Mouse (Mus musculus): ENCODE results near the gene Naxe. TPM values are rescaled to one million over a fixed set of nuclear protein-coding genes. Genes with fewer than 3 reads are reported as not detected.
A peak's percentile ranks its signal among the peaks of the same experiment; 100 is the strongest.

Gene Naxe
- polyA plus RNA-seq, 1 experiment from 2014 or later, result 66.9 TPM

DNA sequence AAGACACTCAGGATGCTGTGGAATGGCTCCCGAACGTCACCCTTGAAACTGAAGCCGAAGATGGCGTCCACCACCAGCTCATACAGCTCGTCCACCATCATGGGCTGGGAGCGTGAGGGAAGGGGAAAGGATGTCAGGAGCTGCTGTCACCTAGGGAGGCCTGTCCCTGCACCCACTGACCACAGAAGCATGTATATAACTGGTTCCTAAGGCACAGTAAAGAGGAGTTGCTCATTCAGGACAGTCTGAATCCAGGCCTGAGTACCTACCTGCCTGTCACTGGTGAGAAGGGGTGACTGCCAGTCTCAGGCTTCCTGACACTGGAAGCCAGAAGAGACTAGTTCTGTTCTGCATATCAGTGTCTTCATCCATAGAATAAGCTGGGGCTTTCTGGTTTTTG, 1.3 kb downstream of the Naxe start:
- H3K36me3 ChIP-seq, result peaks cover 47% of the 10 kb centered on the region
- peak overlapping the region; percentile 83 for H3K4me3 ChIP-seq (replicated peaks)
- H3K4me2 ChIP-seq, result peak overlapping the region; percentile 94
- no peaks in the 10 kb centered on the region for H3K9me3 ChIP-seq (replicated peaks)
- 82% methylated on average over 6 of the region's 6 CpGs for WGBS (ENCODE audit: insufficient replicate concordance)
- no peaks in the 10 kb centered on the region for H3K27me3 ChIP-seq
- DNase-seq, result no peak
- peaks cover 19% of the 10 kb centered on the region for H3K4me1 ChIP-seq (replicated peaks)
- no peak for ATAC-seq (ENCODE audit: low read depth)
- peak overlapping the region; percentile 83; the same call in 1 of the 2 replicates for H3K9ac ChIP-seq
- H3K27ac ChIP-seq, result no peak overlapping the region

DNA sequence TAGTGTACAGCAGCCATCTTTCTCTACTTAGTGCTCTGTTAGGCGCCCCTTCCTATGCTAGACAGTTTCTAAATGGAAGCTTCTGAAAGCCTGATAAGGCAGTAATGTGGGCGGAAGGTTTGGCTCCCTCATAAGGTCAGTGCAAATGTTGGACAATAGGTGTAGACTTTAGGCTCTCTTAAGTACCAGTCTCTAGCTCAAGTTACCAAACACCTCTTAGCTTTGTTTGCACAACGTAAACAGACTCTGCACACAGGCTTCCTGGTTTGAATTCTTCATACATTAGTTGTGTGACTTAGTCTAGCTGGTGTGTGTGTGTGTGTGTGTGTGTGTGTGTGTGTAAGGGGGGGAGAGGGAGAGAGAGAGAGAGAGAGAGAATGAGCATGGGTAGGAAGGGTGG, 8.8 kb downstream of the Naxe start:
- Histone ChIP-seq H3K4me2 (no peak overlapping the region), H3K36me3 (peaks cover 69% of the 10 kb centered on the region), H3K9ac (no peak overlapping the region), H3K4me1 (replicated peaks) (peaks cover 4% of the 10 kb centered on the region), H3K27ac (no peak overlapping the region), H3K9me3 (replicated peaks) (no peaks in the 10 kb centered on the region), H3K27me3 (no peaks in the 10 kb centered on the region), H3K4me3 (replicated peaks) (no peak overlapping the region)
- ATAC-seq (ENCODE audit: low read depth), result no peak
- DNase-seq, result no peak
- 57% methylated on average over 3 of the region's 3 CpGs for WGBS (ENCODE audit: insufficient replicate concordance)

DNA sequence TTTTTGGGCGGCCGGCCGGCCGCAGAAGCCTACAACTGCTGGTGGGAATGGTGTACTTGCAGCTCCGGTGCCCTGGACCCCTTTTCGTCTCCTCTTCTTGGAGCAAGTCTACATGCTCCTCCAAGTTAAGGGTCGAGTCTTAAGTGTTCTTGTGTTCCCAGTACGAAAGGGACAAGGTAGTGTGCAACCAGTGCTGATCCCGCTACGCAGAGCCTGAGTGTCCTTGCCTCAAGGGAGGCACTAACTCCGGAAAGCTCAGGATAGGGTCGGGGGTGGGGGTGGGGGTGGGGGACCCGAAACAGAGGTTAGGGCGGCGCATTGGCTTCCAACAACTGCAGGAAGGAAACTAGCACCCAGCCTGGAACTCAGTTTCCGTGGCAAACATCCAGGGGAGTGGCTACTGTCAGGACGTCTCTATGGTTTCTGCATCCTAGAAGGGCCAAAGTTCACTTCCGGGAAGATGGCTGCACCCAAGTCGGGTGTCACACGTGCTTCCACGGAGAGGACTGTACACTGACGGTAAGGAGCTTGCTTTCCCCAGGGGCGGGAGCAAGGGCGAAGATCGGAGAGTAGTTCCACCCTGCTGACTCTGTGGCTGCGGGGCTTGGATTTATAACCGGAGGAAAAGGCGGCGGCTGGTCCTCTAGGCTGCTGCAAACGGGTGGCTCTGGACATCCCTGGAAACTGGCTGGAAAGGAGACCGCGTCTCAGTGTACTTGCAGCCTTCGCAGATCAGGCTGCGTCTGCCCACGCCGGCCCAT, 15.5 kb downstream of the Naxe start, which contains the start of gene Gpatch4:
Gene Gpatch4 (plus strand): TSS at position 448 of the 761 bp plus-strand sequence.
- peak within 1 kb of the TSS; percentile 80 for H3K4me3 ChIP-seq (replicated peaks)

DNA sequence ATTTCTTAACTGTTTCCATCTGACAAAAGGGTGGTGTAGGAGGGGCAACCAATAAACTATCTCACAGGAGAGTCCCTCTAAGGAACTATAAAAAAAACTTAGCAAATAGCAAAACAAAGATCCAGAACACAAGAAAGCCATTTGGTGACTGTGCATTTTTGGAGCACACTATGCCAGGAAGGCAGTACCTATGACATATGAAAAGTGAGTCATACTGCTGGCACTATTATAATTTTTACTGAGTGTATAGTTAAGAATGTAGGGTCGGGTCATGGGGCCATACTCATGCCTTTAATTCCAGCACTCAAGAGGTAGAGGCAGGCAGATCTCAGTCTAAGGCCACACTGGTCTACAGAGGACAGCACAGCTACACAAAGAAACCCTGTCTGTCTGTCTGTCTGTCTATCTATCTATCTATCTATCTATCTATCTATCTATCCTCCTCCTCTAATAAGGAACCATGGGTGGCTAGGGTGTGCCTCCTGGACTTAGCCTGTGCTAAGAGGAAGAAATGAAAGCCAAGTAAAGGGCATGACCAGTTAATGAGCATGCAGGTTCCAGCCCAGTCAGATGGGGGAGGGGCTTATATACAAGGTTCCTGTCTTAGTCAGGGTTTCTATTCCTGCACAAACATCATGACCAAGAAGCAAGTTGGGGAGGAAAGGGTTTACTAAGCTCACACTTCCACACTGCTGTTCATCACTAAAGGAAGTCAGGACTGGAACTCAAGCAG, 22.6 kb downstream of the Naxe start:
- Histone ChIP-seq H3K27ac (no peak overlapping the region), H3K9ac (no peak overlapping the region), H3K4me1 (replicated peaks) (no peaks in the 10 kb centered on the region), H3K27me3 (peaks cover 70% of the 10 kb centered on the region), H3K36me3 (no peaks in the 10 kb centered on the region), H3K4me3 (replicated peaks) (no peak overlapping the region), H3K9me3 (replicated peaks) (no peaks in the 10 kb centered on the region), H3K4me2 (no peak overlapping the region)
- no peak for DNase-seq
- 36% methylated on average over 1 of the region's 1 CpGs for WGBS (ENCODE audit: insufficient replicate concordance)
- ATAC-seq (ENCODE audit: low read depth), result no peak

More for the DNA sequence above, 15.5 kb downstream of the Naxe start, which contains the start of gene Gpatch4:
- Histone ChIP-seq H3K36me3 (peaks cover 16% of the 10 kb centered on the region), H3K27me3 (peaks cover 26% of the 10 kb centered on the region), H3K9ac (peak within 1 kb of the TSS; percentile 75), H3K9me3 (replicated peaks) (no peaks in the 10 kb centered on the region), H3K4me2 (peak within 1 kb of the TSS; percentile 81), H3K4me1 (replicated peaks) (peaks cover 19% of the 10 kb centered on the region), H3K27ac (no peak within 1 kb of the TSS)
- peak; percentile 94 for ATAC-seq (ENCODE audit: low read depth)
- DNase-seq, result peak; percentile 81
- 8% methylated on average over 36 of the region's 36 CpGs for WGBS (ENCODE audit: insufficient replicate concordance)

DNA sequence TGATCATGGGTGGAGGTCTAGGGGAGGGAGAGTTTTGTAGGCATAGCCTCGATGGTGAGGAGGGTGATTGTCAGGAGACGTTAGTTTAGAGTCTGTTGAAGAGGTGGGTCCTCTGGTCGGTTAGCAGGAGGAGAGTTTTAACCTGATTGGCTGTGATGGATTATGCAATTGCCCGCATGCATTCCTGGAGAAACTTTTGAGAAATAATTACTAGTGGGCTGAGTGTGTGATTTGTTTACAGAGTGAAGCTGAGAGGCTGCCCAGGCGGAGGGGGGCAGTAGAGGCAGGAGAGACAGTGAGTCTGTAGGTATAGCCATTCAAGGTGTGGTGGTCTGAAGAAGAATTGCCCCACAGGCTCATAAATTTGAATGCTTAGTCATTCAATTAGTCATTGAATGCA, 24.8 kb downstream of the Naxe start:
- no peak for DNase-seq
- Histone ChIP-seq H3K27ac (no peak overlapping the region), H3K36me3 (no peaks in the 10 kb centered on the region), H3K4me3 (replicated peaks) (no peak overlapping the region), H3K9me3 (replicated peaks) (no peaks in the 10 kb centered on the region), H3K4me2 (no peak overlapping the region), H3K4me1 (replicated peaks) (no peaks in the 10 kb centered on the region), H3K27me3 (peaks cover 70% of the 10 kb centered on the region), H3K9ac (no peak overlapping the region)
- no peak for ATAC-seq (ENCODE audit: low read depth)
- 47% methylated on average over 5 of the region's 5 CpGs for WGBS (ENCODE audit: insufficient replicate concordance)

DNA sequence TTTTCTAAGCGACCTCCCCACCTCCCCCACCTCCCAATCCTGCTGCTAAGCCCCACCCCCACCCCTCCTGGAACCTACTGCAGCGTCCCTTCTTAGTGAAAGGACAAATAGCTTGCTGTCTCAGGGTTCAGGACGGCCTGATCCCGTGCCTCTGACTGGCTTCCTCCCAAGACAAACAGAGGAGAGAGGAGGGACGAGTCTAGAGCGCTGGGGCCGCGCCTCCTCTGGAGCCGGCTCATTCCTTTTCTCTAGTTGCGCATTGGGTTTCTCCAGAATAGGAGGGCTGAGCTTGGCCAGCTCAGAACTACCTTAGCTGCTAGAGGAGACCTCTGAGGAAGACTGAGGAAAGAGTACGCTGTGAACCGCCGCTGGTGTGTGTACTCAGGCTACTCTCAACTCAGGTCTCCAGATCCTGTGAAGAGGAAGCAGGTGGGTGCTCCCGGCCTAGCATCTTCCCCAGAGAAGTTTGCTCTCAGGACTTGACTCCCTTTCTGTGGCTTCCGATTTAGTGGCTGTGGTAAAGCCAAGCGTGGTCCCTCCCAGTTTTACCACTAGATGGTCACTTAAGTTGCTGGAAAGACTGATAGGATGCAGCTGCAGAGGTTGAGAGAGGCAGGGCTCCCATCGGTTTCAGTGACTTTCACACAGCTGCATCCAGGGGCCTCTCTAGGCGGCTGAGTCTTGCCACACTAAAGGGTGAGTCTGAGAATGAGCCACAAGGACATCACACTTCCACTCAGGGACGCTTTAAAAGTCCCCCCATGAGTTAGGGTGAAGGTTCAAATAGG, 27.5 kb downstream of the Naxe start:
- Histone ChIP-seq H3K4me2 (no peak overlapping the region), H3K9me3 (replicated peaks) (no peaks in the 10 kb centered on the region; the same call in 1 of the 2 replicates), H3K36me3 (no peaks in the 10 kb centered on the region), H3K4me1 (replicated peaks) (no peaks in the 10 kb centered on the region), H3K27ac (no peak overlapping the region), H3K27me3 (peaks cover 71% of the 10 kb centered on the region), H3K9ac (no peak overlapping the region), H3K4me3 (replicated peaks) (no peak overlapping the region)
- no peak for DNase-seq
- WGBS (ENCODE audit: insufficient replicate concordance), result 10% methylated on average over 19 of the region's 19 CpGs
- no peak for ATAC-seq (ENCODE audit: low read depth)

DNA sequence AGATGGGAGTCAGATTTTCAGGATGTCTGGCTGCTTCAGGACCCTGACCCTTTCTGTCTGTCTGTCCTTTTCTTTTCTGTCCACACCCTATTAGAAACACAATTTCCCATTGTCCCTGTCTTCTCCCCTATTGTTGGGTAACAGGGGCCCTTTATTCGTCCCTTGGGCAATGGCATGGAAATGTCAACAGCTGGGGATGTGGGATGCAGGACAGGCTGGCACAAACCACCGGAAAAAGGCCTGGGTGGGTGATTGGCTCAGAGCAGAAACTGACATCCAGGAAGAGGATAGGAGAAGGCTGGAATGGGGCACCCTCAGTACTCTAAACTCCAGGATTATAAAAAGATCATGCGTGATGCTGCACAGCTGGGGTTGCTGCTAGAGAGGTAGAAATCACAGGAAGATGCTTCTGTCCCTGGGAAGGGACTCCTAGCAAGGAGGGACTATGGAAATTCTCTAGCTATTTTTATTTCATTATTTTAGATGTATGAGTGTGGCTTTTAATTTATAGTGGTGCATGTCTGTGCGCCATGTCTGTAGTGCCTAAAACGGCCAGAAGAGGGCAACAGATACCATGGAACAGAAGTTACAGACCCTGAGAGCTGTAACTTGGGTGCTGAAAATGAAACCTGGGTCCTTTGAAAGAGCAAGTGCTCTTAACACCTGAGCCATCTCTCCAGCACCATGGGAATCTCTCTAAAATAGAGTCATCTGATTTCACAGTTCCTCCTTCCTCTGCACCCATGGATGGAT, 30.7 kb downstream of the Naxe start, which contains the start of gene Hapln2:
Gene Hapln2 (minus strand): TSS at position 150 of the 753 bp plus-strand sequence.
- H3K27me3 ChIP-seq, result peaks cover 82% of the 10 kb centered on the region
- DNase-seq (no peak), ATAC-seq (ENCODE audit: low read depth) (no peak)
- peaks cover 11% of the 10 kb centered on the region for H3K4me1 ChIP-seq (replicated peaks)
- no peak within 1 kb of the TSS for H3K27ac ChIP-seq
- no peak within 1 kb of the TSS for H3K4me2 ChIP-seq
- H3K36me3 ChIP-seq, result no peaks in the 10 kb centered on the region
- 42% methylated on average over 5 of the region's 5 CpGs for WGBS (ENCODE audit: insufficient replicate concordance)
- no peak within 1 kb of the TSS for H3K9ac ChIP-seq
- no peaks in the 10 kb centered on the region; the same call in 1 of the 2 replicates for H3K9me3 ChIP-seq (replicated peaks)
- H3K4me3 ChIP-seq (replicated peaks), result no peak within 1 kb of the TSS

DNA sequence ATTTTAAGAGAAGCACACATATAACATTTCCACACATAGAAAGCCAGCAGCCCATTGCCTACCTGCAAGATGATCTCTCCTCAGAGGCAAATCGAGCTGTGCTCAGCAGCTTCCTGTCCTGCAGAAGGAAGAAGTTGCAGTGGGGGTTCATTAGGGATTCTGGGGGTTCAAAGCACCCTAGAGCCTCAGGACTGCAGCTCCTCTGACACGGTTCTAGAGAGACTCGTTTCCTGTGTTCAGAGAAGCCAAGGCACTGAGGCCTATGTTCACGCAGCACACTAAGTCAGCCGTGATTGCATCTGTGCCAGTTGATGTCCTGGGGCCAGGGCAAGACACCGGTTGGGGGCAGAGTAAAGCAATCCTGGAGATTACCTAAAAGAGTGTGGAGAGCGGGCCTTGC, 31.5 kb downstream of the Naxe start:
- Histone ChIP-seq H3K4me1 (replicated peaks) (peaks cover 15% of the 10 kb centered on the region), H3K9me3 (replicated peaks) (no peaks in the 10 kb centered on the region; the same call in 1 of the 2 replicates), H3K27me3 (peaks cover 82% of the 10 kb centered on the region), H3K36me3 (no peaks in the 10 kb centered on the region), H3K27ac (no peak overlapping the region), H3K9ac (no peak overlapping the region), H3K4me3 (replicated peaks) (no peak overlapping the region), H3K4me2 (no peak overlapping the region)
- no peak for ATAC-seq (ENCODE audit: low read depth)
- no peak for DNase-seq
- 46% methylated on average over 7 of the region's 7 CpGs for WGBS (ENCODE audit: insufficient replicate concordance)

DNA sequence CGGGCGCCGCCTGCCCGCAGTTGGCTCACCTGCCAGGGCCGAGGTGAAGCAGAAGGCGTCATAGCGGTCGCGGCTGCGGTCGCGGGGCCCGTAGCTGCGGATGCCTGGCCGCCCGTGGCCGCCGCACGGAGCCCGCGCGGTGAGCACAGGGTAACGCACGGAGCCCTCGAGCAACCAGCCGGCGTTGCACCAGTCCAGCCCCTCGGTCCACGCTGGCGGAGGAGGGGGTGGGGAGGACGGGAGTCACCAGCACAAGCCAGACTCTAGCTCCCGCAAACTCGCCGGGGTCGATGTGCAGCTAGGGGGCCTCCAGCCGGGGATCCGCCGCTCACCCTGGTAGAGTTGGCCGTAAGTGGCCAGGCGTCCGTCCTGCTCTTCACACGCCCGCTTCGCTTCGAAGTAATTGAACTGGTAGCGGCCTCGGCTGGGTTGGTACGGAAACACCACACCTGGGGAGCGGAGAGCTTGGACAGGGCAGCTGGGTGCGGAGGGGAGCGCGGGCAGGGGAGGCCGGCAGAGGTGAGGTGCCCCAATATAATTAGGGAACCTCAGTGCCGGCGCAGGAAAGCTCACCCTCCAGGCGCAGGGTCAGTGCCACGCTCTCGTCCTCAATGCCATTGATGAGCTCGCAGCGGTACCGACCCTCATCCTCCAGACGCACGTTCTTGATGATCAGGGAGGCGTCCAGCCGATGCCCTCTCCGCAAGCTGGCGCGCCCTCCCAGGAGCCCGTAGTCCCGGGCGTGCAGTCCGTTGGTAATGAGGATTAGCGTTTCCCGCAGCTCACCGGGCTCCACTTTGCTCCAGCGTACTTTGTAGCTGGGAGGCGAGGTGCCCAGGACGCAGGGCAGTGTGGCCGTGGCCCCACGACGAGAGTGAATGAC, 34.9 kb downstream of the Naxe start:
- Histone ChIP-seq H3K4me3 (replicated peaks) (peak overlapping the region; percentile 56), H3K27me3 (peaks cover 84% of the 10 kb centered on the region), H3K27ac (no peak overlapping the region), H3K9me3 (replicated peaks) (no peaks in the 10 kb centered on the region; the same call in 1 of the 2 replicates), H3K9ac (no peak overlapping the region), H3K4me2 (peak overlapping the region; percentile 84), H3K36me3 (no peaks in the 10 kb centered on the region), H3K4me1 (replicated peaks) (peaks cover 15% of the 10 kb centered on the region)
- WGBS (ENCODE audit: insufficient replicate concordance), result 2% methylated on average over 81 of the region's 81 CpGs
- DNase-seq (no peak), ATAC-seq (ENCODE audit: low read depth) (peak; percentile 41)

Measured in liver, embryonic 13.5 days (tissue).